Mouse (Mus musculus) bone marrow macrophage, adult 2 months (primary cell): ENCODE results near the gene Dbr1. TPM values are rescaled to one million over a fixed set of nuclear protein-coding genes. Genes with fewer than 3 reads are reported as not detected.
A peak's percentile ranks its signal among the peaks of the same experiment; 100 is the strongest.

Source experiments
- H3K27ac ChIP-seq: 2 replicates; pipeline ENCODE4 v1.5.1; 2012; ENCODE audit warnings: low read depth, low read length; ENCODE audit not compliant: insufficient read depth
- H3K4me1 ChIP-seq: 2 replicates; pipeline ENCODE4 v1.6.1; 2012; ENCODE audit warnings: low read length; ENCODE audit not compliant: control insufficient read depth, insufficient read depth
- H3K4me3 ChIP-seq: 2 replicates; pipeline ENCODE4 v1.5.1; 2012; ENCODE audit warnings: mild to moderate bottlenecking, low read length, moderate library complexity; ENCODE audit not compliant: insufficient read depth
- CTCF ChIP-seq: IDR thresholded peaks from 2 replicates; pipeline ENCODE4 v1.5.1; 2012; ENCODE audit warnings: low read depth, mild to moderate bottlenecking, low read length, moderate library complexity
- POLR2A ChIP-seq: IDR thresholded peaks from 2 replicates; pipeline ENCODE4 v1.6.1; 2012; ENCODE audit warnings: mild to moderate bottlenecking, low read depth, low read length, borderline replicate concordance
- polyA plus RNA-seq: library from polyadenylated mRNA; stranded (reverse); fragments of >200 nt; gene quantifications from 2 replicates; pipeline ENCODE4 v1.2.4, GENCODE M21; 2012; ENCODE audit not compliant: missing spikeins, insufficient read depth, insufficient read length

Gene Dbr1
- 13.2 and 15.7 TPM in 2 replicates for polyA plus RNA-seq

DNA sequence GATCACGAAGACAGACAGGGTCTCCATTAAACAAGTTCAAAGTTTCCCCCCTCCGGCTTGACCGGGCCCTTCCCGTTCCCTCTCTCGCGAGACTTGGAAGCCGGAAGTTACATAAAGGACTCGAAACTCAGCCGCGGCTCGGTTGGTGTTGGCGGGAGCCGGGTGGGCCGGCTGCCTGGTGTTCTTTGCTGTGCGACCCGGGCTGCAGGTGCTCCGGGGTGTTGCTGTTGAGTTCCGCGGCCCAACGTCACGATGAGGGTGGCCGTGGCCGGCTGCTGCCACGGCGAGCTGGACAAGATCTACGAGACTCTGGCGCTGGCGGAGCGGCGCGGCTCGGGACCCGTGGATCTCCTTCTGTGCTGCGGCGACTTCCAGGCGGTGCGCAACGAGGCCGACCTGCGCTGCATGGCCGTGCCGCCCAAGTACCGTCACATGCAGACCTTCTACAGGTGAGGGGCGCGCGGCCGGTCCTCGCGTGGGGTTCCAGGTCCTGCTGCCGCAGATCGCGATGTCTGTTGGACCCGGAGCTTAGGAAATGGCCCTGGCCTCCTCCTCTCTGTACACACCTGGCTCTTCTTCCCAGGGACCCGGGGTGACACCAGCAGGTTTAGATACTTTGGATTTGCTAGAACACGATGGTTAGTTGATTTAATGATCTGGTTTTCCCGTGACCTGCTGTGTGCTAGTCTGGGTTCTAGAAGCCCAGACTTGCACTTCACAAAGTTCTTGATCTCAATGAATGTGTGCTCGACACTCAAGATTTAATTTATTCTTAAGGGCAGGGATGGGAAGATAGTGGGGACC, at the start of gene Dbr1:
Gene Dbr1, plus strand, starts transcription at position 123 of the 804 bp plus-strand sequence.
- H3K4me1 ChIP-seq = peaks cover 9% of the 10 kb centered on the region; the same call in 1 of the 2 replicates
- peak within 1 kb of the TSS; percentile 97 for H3K4me3 ChIP-seq
- peak within 1 kb of the TSS; percentile 52 for H3K27ac ChIP-seq
- TF ChIP-seq CTCF (no peak), POLR2A (0 out of 2 replicates have a peak, but pooled peaks have one; percentile 25)

DNA sequence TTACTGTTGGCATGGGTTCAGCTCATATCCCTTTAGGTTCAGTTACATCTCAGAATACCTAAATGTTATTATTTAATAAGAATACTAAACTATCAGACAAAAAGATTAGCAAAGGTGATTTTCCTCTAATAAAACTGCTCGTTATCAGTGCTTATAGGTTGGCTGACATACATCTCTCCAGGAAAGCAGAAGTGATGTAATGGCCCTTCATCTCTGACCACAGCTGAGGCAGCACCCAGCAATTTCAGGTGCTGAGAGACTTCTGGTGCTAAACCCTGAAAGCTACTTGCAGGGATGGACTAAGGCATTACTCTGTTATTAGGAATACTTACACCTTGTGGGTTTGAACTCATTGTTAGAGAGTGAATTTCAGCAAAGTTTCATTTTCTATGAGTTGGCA, 43.7 kb upstream of the Dbr1 start:
- Histone ChIP-seq H3K4me1 (no peaks in the 10 kb centered on the region), H3K27ac (no peak overlapping the region), H3K4me3 (no peak overlapping the region)
- no peak for TF ChIP-seq POLR2A
- no peak for TF ChIP-seq CTCF

DNA sequence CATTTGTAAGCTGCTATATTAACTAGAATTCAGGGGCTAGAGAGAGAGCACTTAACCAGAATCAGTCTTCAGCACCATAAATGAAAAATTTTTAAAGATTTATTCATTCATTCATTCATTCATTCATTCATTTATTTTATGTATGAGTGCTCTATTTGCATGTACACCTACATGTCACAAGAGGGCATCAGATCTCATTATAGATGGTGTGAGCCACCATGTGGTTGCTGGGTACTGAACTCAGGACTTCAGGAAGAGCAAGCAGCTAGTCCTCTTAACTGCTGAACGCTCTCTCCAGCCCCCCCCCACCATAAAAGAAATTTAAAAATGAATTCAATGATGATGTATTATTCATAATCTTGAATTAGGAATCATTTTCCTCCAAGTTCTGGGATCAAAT, 29.3 kb upstream of the Dbr1 start:
- no peak overlapping the region for H3K4me3 ChIP-seq
- TF ChIP-seq POLR2A = no peak
- TF ChIP-seq CTCF = no peak
- 0 out of 2 replicates have a peak, but pooled peaks cover 2% of the 10 kb centered on the region for H3K4me1 ChIP-seq
- no peak overlapping the region for H3K27ac ChIP-seq

DNA sequence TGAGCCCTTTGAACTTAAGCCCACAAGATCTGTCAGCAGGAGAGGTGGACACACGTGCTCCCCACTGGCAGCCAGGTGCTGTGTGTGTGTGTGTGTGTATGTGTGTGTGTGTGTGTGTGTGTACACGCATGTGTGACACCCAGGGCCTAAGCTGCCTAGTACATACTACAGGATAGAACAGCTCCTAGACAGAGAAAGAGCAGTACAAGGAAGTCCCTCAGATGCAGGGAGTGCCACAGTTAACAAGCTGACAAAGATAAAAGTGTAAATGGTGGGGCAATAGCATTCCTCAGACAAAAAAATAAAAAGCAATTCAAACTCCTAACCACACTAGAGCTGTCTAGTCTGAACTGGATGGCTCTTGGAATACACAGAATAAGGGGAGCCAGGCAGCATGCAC, 23.5 kb upstream of the Dbr1 start:
- Histone ChIP-seq H3K27ac (no peak overlapping the region), H3K4me3 (no peak overlapping the region), H3K4me1 (0 out of 2 replicates have a peak, but pooled peaks cover 2% of the 10 kb centered on the region)
- no peak for TF ChIP-seq POLR2A
- no peak for TF ChIP-seq CTCF

DNA sequence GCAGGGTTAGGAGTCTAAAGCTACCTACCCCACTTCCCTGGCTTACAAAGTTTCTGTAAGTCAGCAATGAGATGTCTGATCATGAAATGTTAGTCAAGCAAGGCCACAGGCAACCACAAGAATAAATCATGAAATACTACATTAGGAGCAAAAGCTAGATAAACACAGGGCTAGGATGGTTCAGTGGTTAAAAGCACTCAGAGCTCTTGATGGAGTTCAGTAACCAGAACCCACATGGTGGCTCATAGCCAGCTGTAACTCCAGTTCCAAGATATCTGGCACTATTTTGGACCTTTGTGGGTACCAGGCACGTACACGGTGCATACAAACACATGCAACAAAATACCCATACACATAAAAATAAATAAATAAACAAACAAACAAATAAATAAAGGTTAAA, 22.6 kb upstream of the Dbr1 start:
- Histone ChIP-seq H3K4me1 (0 out of 2 replicates have a peak, but pooled peaks cover 2% of the 10 kb centered on the region), H3K27ac (no peak overlapping the region), H3K4me3 (no peak overlapping the region)
- TF ChIP-seq POLR2A (no peak), CTCF (no peak)

DNA sequence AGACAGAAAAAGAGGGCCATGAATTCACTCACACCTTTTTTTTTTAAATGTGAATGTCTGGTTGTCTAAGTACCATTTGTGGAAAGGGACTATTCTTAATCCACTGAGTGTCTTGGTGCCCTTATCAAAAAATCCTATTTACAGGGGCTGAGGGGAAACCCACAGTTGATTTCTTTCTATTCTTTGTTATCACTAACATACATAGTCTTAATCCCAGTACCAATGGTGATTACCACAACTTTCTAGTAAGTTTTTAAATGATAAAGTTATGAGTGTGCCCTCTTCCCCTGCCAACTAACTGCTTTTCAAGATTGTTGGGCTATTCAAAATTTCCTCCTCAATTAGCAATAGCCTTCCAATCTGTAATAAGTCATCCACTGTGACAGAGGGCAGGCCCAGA, 21.5 kb upstream of the Dbr1 start:
- 0 out of 2 replicates have a peak, but pooled peaks cover 2% of the 10 kb centered on the region for H3K4me1 ChIP-seq
- TF ChIP-seq CTCF = no peak

DNA sequence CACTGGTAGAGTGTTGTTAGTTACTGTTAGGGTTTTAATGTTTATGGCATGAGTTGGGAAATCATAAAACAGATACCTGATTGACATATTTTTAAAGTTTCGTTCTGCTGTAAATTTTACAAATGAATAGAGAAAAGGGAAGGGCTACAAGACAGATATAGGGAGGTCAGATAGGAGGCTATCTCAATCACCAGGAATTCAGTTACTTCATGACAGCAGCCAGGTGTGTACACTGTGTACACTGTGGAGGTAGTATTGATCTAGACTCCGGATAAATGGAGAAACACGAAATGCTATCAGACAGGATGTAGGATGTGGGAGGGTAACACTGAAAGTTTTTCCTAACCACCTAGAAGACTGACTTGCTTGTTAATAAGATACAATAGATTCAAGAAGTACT, 20.3 kb upstream of the Dbr1 start:
- no peak for TF ChIP-seq POLR2A
- no peak overlapping the region for H3K4me3 ChIP-seq
- 0 out of 2 replicates have a peak, but pooled peaks cover 2% of the 10 kb centered on the region for H3K4me1 ChIP-seq
- no peak overlapping the region for H3K27ac ChIP-seq

More for the DNA sequence above, 21.5 kb upstream of the Dbr1 start:
- H3K27ac ChIP-seq = no peak overlapping the region
- H3K4me3 ChIP-seq = no peak overlapping the region

DNA sequence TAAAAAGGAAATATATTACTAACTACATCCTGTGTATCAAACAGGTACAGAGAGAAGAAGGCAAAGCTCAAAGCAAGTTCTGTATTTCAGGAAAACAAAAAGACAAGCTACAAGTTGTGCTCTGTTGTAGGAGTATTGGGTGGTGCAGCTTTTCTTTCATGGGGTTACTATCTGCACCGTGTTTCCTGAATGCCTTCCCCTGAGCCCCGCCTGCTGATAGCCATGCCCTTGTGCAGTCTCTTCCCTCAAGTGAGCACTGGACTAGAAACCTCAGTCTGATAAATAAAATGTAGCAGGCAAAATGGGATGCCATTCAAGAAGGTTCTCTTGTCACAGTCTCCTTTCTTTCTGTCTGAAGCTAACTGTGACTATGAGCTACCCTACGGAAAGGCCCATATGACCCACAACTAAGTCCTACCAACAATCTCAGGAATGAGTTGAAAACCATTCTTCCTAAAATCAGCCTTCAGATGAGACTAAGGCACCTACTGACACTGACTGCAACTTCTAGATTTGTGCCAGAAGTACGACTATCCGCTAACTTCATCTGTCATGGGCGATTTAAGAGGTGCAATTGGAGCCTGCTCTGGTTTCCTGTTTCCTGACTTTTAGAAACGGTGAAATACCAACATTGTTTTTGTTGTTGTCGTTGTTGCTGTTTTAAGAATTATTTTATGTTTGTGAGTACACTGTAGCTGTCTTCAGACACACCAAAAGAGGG, 17.9 kb upstream of the Dbr1 start:
- TF ChIP-seq POLR2A (no peak), CTCF (no peak)
- Histone ChIP-seq H3K4me3 (no peak overlapping the region), H3K4me1 (no peaks in the 10 kb centered on the region), H3K27ac (no peak overlapping the region)

DNA sequence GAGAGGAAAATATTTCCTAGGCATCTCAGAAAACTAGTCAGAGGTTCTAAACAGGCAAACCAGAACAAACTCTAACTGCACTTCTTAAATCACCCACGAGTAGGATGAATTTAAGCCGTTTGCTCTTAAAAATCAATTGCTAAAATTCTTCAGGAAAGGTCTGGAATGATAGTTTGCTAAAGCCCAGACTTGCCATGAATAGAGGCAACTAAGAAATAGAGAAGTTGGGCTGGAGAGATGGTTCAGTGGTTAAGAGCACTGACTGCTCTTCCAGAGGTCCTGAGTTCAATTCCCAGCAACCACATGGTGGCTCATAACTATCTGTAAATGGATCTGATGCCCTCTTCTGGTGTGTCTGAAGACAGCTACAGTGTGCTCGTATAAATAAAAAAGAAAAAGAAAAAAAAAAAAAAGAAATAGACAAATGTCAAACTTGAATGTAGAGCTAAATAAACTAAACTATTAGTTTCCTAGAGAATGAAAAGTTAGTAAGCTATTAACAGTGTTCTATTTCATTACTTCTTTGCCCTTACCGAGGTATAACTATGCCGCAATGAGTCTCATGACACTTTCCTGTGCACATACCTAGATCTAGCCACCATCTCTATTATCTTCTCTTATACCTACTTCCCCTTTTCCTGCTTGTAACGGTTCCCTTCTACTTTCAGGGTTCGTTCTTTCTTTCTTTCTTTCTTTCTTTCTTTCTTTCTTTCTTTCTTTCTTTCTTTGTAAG, 16.6 kb upstream of the Dbr1 start:
- TF ChIP-seq POLR2A (no peak), CTCF (no peak)
- H3K4me1 ChIP-seq = peaks cover 2% of the 10 kb centered on the region; the same call in 1 of the 2 replicates
- H3K27ac ChIP-seq = no peak overlapping the region
- no peak overlapping the region for H3K4me3 ChIP-seq
